Mouse (Mus musculus) kidney, embryonic 14.5 days (tissue): ENCODE results near the gene Ppp1r14d. TPM values are rescaled to one million over a fixed set of nuclear protein-coding genes. Genes with fewer than 3 reads are reported as not detected.

Experiments used
- ATAC-seq: fragments of 200-750 bp; cut with Nextera tagmentation; 2 replicates; pipeline ENCODE4 v1.8.0; 2017; ENCODE audit warnings: moderate number of reproducible peaks, mild to moderate bottlenecking, moderate TSS enrichment, moderate library complexity; ENCODE audit not compliant: low FRiP score, low TSS enrichment
- H3K27ac ChIP-seq: fragments of 300-500 bp; sonication (generic); 2 replicates; pipeline ENCODE4 v1.5.1; 2014; ENCODE audit warnings: low read depth, mild to moderate bottlenecking, low read length, moderate library complexity, mixed read lengths
- H3K27me3 ChIP-seq: fragments of 300-500 bp; sonication (generic); 2 replicates; pipeline ENCODE4 v1.6.1; 2014; ENCODE audit warnings: mild to moderate bottlenecking, low read length; ENCODE audit not compliant: control insufficient read depth, insufficient read depth
- H3K36me3 ChIP-seq: fragments of 300-500 bp; sonication (generic); 2 replicates; pipeline ENCODE4 v1.6.1; 2014; ENCODE audit warnings: low read length, mixed read lengths; ENCODE audit not compliant: control insufficient read depth, insufficient read depth
- H3K4me1 ChIP-seq: fragments of 300-500 bp; sonication (generic); 2 replicates; pipeline ENCODE4 v1.6.1; 2014; ENCODE audit warnings: low read length, mixed read lengths; ENCODE audit not compliant: control insufficient read depth, insufficient read depth
- H3K4me2 ChIP-seq: fragments of 300-500 bp; sonication (generic); replicated peaks from 2 replicates; pipeline ENCODE4 v1.6.1; 2014; ENCODE audit warnings: low read depth, mild to moderate bottlenecking, low read length
- H3K4me3 ChIP-seq: fragments of 300-500 bp; sonication (generic); 2 replicates; pipeline ENCODE4 v1.5.1; 2014; ENCODE audit warnings: mild to moderate bottlenecking, low read length
- H3K9ac ChIP-seq: fragments of 300-500 bp; sonication (generic); 2 replicates; pipeline ENCODE4 v1.6.1; 2014; ENCODE audit warnings: low read depth, mild to moderate bottlenecking, low read length, moderate library complexity
- H3K9me3 ChIP-seq: fragments of 300-500 bp; sonication (generic); 2 replicates; pipeline ENCODE4 v1.6.1; 2016; ENCODE audit warnings: low read length; ENCODE audit not compliant: control insufficient read depth
- WGBS: fragments of 180-500 bp; shearing (Covaris S2); extraction: QIAGEN DNeasy Blood & Tissue Kit; methylation state at CpG from one replicate; pipeline ENCODE4 v1.1.7; 2014; 5-methylcytosine and 5-hydroxymethylcytosine counted together
- polyA plus RNA-seq: library from polyadenylated mRNA; unstranded; fragments of >200 nt; fragmentation: Nextera tagmentation; extraction: Ambion mirVana; gene quantifications from 2 replicates; pipeline ENCODE4 v1.2.1, GENCODE M21; 2014

Gene Ppp1r14d
- polyA plus RNA-seq, 1 experiment from 2014 or later = 0.28 TPM

- Histone ChIP-seq H3K36me3 (peaks cover 6% of the 10 kb centered on the region; the same call in 1 of the 2 replicates), H3K4me2 (peak overlapping the region; percentile 62), H3K9me3 (no peaks in the 10 kb centered on the region), H3K27ac (no peak overlapping the region), H3K4me1 (no peaks in the 10 kb centered on the region), H3K4me3 (peak overlapping the region; percentile 21; the same call in 1 of the 2 replicates), H3K9ac (no peak overlapping the region), H3K27me3 (no peaks in the 10 kb centered on the region)
- peak; percentile 83 for ATAC-seq
- WGBS = 9% methylated on average over 15 of the region's 15 CpGs
These were observed 40.5 kb downstream of the Ppp1r14d start for GRCm38 (mm10) chr2:119189029-119189710.

GRCm38 (mm10) chr2:119182914-119183313 is 46.8 kb downstream of the Ppp1r14d start:
- Histone ChIP-seq H3K4me1 (no peaks in the 10 kb centered on the region), H3K9ac (no peak overlapping the region), H3K36me3 (peaks cover 39% of the 10 kb centered on the region), H3K4me3 (no peak overlapping the region), H3K9me3 (no peaks in the 10 kb centered on the region), H3K4me2 (no peak overlapping the region), H3K27ac (no peak overlapping the region), H3K27me3 (no peaks in the 10 kb centered on the region)
- no peak for ATAC-seq
- 87% methylated on average over 7 of the region's 7 CpGs for WGBS

DNA sequence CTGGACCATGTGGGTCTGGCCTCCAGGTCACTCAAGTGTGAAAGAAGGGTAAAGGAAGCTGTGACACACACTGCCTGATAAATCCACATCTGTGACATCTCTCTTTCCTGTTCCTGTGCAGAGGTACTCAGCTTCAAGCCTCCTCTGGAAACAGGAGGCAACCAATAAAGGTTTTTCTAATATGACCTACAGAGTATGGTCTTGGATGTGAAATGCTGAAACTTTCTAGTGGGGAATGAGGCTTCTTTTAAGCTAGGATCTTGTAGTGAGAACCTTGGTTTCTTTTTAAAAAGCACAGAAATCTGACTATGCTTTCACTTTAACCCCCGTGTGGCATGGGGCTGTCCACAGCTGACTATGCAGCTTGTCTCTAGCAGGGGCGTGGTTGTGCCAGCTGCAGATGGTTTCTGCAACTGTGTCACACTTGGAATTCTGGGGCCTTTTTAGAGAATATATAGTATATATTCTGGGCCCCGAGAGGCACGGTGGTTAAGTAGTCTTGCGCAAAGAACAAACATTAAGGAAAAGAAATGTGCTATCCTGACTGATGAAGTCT is 52.2 kb downstream of the Ppp1r14d start:
- Histone ChIP-seq H3K4me2 (no peak overlapping the region), H3K9me3 (no peaks in the 10 kb centered on the region), H3K36me3 (peaks cover 18% of the 10 kb centered on the region; the same call in 1 of the 2 replicates), H3K27me3 (no peaks in the 10 kb centered on the region), H3K9ac (no peak overlapping the region), H3K4me1 (peaks cover 26% of the 10 kb centered on the region), H3K27ac (no peak overlapping the region), H3K4me3 (no peak overlapping the region)
- WGBS = 92% methylated on average over 5 of the region's 5 CpGs
- ATAC-seq = no peak

DNA sequence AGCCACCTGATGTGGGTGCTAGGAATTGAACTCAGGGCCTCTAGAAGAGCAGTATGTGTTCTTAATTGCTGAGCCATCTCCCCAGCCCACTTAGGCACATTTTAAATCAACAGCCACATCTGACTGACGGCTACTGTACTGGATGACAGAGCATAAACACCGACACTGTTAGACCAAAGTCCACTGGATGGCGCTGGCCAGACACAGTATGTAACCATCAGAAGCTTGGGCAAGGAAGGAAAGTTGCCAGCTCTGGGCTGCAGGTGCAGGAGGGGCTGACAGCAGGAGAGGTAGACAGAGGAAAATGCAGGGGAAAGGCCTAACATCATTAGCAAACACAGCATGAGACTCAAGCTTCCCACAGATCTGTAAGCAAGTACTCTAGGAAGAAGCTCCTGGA is 52.9 kb downstream of the Ppp1r14d start:
- no peak overlapping the region for H3K4me2 ChIP-seq
- no peak for ATAC-seq
- H3K9me3 ChIP-seq = no peaks in the 10 kb centered on the region
- peaks cover 32% of the 10 kb centered on the region for H3K4me1 ChIP-seq
- peaks cover 18% of the 10 kb centered on the region; the same call in 1 of the 2 replicates for H3K36me3 ChIP-seq
- WGBS = 66% methylated on average over 3 of the region's 3 CpGs
- no peaks in the 10 kb centered on the region for H3K27me3 ChIP-seq
- H3K9ac ChIP-seq = no peak overlapping the region
- H3K4me3 ChIP-seq = no peak overlapping the region
- no peak overlapping the region for H3K27ac ChIP-seq

DNA sequence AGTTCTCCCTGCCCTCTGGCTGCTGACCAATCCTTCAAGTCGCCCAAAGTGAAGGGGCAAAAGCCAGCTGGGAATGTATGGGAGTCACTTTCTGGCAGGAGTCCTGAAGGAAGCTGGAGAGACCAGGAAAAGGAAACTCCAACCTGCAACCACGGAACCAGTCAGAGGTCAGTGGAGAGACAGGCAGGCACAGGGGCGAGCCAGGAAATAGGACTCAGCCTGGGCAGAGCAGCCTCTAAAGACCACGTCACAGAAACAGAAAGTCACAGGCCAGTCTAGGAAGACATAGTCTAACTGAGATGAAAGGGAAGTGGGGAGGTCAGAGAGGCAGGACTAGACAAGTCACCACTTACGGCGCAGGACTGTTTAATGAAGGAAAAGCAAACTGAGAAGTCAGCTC is 54.1 kb downstream of the Ppp1r14d start:
- no peak overlapping the region for H3K27ac ChIP-seq

DNA sequence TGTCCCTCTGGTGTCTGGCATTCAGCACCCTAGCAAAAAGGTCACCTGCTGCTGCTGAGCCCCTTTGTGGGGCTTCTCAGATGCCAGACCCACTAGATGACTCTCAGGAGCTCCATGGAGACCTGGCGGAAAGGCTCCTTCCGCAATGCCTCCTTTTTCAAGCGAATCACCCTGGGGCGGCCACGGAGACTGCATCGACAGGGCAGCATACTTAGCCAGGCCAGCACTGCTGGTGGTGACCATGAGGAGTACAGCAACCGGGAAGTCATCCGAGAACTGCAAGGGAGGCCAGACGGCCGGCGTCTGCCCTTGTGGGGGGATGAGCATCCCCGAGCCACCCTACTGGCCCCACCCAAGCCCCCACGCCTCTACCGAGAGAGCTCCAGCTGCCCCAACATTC is 54.8 kb downstream of the Ppp1r14d start:
- no peak overlapping the region for H3K9ac ChIP-seq
- no peak overlapping the region for H3K4me3 ChIP-seq
- peaks cover 7% of the 10 kb centered on the region; the same call in 1 of the 2 replicates for H3K36me3 ChIP-seq
- no peak overlapping the region for H3K27ac ChIP-seq
- ATAC-seq = no peak
- no peaks in the 10 kb centered on the region for H3K9me3 ChIP-seq
- no peak overlapping the region for H3K4me2 ChIP-seq
- 43% methylated on average over 14 of the region's 14 CpGs for WGBS
- no peaks in the 10 kb centered on the region for H3K27me3 ChIP-seq
- H3K4me1 ChIP-seq = peaks cover 32% of the 10 kb centered on the region

More for the DNA sequence above, 54.1 kb downstream of the Ppp1r14d start:
- 62% methylated on average over 6 of the region's 6 CpGs for WGBS
- H3K9me3 ChIP-seq = no peaks in the 10 kb centered on the region
- no peaks in the 10 kb centered on the region for H3K27me3 ChIP-seq
- peaks cover 32% of the 10 kb centered on the region for H3K4me1 ChIP-seq
- H3K4me2 ChIP-seq = no peak overlapping the region
- no peak for ATAC-seq
- H3K4me3 ChIP-seq = no peak overlapping the region
- H3K9ac ChIP-seq = no peak overlapping the region; the same call in 1 of the 2 replicates
- H3K36me3 ChIP-seq = peaks cover 14% of the 10 kb centered on the region; the same call in 1 of the 2 replicates

GRCm38 (mm10) chr2:119173991-119174651 is 55.6 kb downstream of the Ppp1r14d start, which contains the start of gene Gm14137:
Gene Gm14137 (plus strand): TSS chr2:119174509.
- peaks cover 32% of the 10 kb centered on the region for H3K4me1 ChIP-seq
- H3K4me3 ChIP-seq = no peak within 1 kb of the TSS
- H3K27me3 ChIP-seq = no peaks in the 10 kb centered on the region
- peaks cover 2% of the 10 kb centered on the region; the same call in 1 of the 2 replicates for H3K36me3 ChIP-seq
- peak within 1 kb of the TSS; percentile 18; the same call in 1 of the 2 replicates for H3K9ac ChIP-seq
- H3K27ac ChIP-seq = peak within 1 kb of the TSS; percentile 52; the same call in 1 of the 2 replicates
- no peak within 1 kb of the TSS for H3K4me2 ChIP-seq
- H3K9me3 ChIP-seq = no peaks in the 10 kb centered on the region
- ATAC-seq = no peak
- 44% methylated on average over 8 of the region's 8 CpGs for WGBS

DNA sequence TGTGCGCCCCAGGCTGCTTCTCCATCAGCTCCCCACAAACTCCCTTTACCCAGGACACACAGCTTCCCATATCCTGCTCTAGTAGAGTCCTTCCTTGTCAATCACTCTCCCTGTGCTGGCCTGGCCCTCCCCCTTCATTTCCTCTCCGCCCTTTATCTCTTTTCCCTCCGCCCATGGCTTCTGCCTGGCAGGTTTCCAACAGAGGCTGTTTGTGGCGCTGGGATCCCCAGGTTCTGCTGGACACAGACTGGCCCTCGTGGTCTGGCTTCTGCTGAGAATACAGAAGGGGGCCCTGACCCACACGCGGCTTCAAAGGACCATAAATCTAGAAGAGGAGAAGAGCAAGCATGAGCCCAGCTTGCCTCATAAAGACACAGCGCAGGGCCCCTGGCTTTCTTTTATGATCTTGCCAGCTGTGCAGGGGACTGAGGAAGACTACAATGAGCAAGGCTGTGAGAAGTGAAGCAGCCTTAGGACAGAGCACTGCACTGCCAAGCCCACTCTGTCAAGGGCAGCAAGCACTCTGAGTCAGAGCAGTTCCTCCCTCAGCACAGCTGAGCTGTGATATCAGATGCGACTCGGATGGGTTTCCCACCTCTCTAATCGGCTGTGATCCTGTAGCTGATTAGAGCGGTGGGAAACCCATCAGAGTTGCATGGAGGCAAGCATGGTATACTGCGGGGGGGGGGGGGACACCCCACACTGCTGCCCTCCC is 56.7 kb downstream of the Ppp1r14d start:
- no peaks in the 10 kb centered on the region for H3K27me3 ChIP-seq
- no peaks in the 10 kb centered on the region for H3K36me3 ChIP-seq
- H3K9me3 ChIP-seq = no peaks in the 10 kb centered on the region
- peak; percentile 56 for ATAC-seq
- H3K4me2 ChIP-seq = peak overlapping the region; percentile 22; the same call in 1 of the 2 replicates
- H3K27ac ChIP-seq = peak overlapping the region; percentile 20
- H3K4me3 ChIP-seq = no peak overlapping the region
- WGBS = 7% methylated on average over 13 of the region's 13 CpGs
- peaks cover 32% of the 10 kb centered on the region for H3K4me1 ChIP-seq
- peak overlapping the region; percentile 18; the same call in 1 of the 2 replicates for H3K9ac ChIP-seq
